Mouse (Mus musculus) forebrain, embryonic 11.5 days (tissue): ENCODE data around the gene Gm13277. TPM values are rescaled to one million over a fixed set of nuclear protein-coding genes. Genes with fewer than 3 reads are reported as not detected.
"Not testable (repeated sequence)": the region's sequence is repeated elsewhere in the genome, so short reads cannot be mapped to it uniquely, and the experiment has no call there.

Source experiments
- ATAC-seq: fragments of 200-750 bp; cut with Nextera tagmentation; replicated peaks from 2 replicates; pipeline ENCODE4 v1.8.0; 2017; ENCODE audit warnings: moderate TSS enrichment; ENCODE audit not compliant: low FRiP score
- DNase-seq: peaks from one replicate; pipeline ENCODE4 v3.0.0-alpha.2; 2017; ENCODE audit warnings: low spot score
- H3K27ac ChIP-seq: fragments of 300-500 bp; sonication (generic); 2 replicates; pipeline ENCODE4 v1.5.1; 2014; ENCODE audit warnings: low read depth, low read length
- H3K27me3 ChIP-seq: fragments of 300-500 bp; sonication (generic); 2 replicates; pipeline ENCODE4 v1.6.1; 2014; ENCODE audit warnings: mild to moderate bottlenecking, low read length, mixed read lengths; ENCODE audit not compliant: control insufficient read depth, insufficient read depth
- H3K36me3 ChIP-seq: fragments of 300-500 bp; sonication (generic); 2 replicates; pipeline ENCODE4 v1.6.1; 2014; ENCODE audit warnings: mild to moderate bottlenecking, low read length, moderate library complexity, mixed read lengths; ENCODE audit not compliant: control insufficient read depth, insufficient read depth
- H3K4me1 ChIP-seq: fragments of 300-500 bp; sonication (generic); replicated peaks from 2 replicates; pipeline ENCODE4 v1.6.1; 2014; ENCODE audit warnings: low read length, mixed read lengths; ENCODE audit not compliant: control insufficient read depth, insufficient read depth
- H3K4me2 ChIP-seq: fragments of 300-500 bp; sonication (generic); 2 replicates; pipeline ENCODE4 v1.6.1; 2014; ENCODE audit warnings: low read depth, mild to moderate bottlenecking, low read length, moderate library complexity, mixed read lengths; ENCODE audit not compliant: severe bottlenecking
- H3K4me3 ChIP-seq: fragments of 300-500 bp; sonication (generic); 2 replicates; pipeline ENCODE4 v1.5.1; 2014; ENCODE audit warnings: low read depth, low read length
- H3K9ac ChIP-seq: fragments of 300-500 bp; sonication (generic); 2 replicates; pipeline ENCODE4 v1.6.1; 2014; ENCODE audit warnings: low read length
- H3K9me3 ChIP-seq: fragments of 300-500 bp; sonication (generic); 2 replicates; pipeline ENCODE4 v1.6.1; 2016; ENCODE audit warnings: low read length, mixed read lengths; ENCODE audit not compliant: control insufficient read depth
- WGBS: fragments of 180-500 bp; shearing (Covaris S2); extraction: QIAGEN DNeasy Blood & Tissue Kit; methylation state at CpG from one replicate; pipeline ENCODE4 v1.1.7; 2014; 5-methylcytosine and 5-hydroxymethylcytosine counted together
- polyA plus RNA-seq: library from polyadenylated mRNA; unstranded; fragments of >200 nt; fragmentation: Nextera tagmentation; extraction: Ambion mirVana; gene quantifications from 2 replicates; pipeline ENCODE4 v1.2.1, GENCODE M21; 2014

Gm13277 gene
- polyA plus RNA-seq, 1 experiment from 2014 or later: not detected

DNA sequence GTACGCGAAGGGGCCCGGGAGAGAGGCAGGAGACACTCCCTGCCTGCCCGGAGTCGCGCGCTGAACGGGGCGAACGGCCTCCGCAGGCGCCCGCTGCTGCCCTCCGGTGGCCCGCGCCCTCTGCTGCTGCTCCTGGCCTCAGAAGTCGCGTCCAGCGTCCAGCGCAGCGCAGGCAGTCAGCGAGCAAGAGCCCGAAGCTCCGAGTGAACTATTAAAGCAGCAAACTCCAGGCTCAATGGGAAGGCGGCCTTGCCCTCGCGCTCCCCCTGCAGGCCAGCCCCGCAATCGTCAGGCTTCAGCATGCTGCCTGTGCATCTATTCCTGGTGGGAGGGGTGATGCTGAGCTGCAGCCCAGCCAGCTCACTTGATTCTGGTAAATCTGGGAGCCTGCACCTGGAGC, 11.8 kb upstream of the Gm13277 start, which contains the start of gene Gm13289:
Gm13289 (plus strand) TSS at position 301 of the 400 bp plus-strand sequence.
- not testable (repeated sequence) for H3K36me3 ChIP-seq, H3K4me2 ChIP-seq, H3K4me3 ChIP-seq, H3K9me3 ChIP-seq, H3K9ac ChIP-seq, ATAC-seq, H3K27me3 ChIP-seq, DNase-seq, H3K4me1 ChIP-seq, H3K27ac ChIP-seq
- WGBS: no CpG with 5 or more reads among the region's 29 CpGs

DNA sequence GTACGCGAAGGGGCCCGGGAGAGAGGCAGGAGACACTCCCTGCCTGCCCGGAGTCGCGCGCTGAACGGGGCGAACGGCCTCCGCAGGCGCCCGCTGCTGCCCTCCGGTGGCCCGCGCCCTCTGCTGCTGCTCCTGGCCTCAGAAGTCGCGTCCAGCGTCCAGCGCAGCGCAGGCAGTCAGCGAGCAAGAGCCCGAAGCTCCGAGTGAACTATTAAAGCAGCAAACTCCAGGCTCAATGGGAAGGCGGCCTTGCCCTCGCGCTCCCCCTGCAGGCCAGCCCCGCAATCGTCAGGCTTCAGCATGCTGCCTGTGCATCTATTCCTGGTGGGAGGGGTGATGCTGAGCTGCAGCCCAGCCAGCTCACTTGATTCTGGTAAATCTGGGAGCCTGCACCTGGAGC, 8.9 kb upstream of the Gm13277 start, which contains the start of gene Gm13272:
Gm13272 (plus strand) TSS at position 301 of the 400 bp plus-strand sequence.
- not testable (repeated sequence) for H3K4me1 ChIP-seq, H3K27me3 ChIP-seq, H3K9ac ChIP-seq, H3K27ac ChIP-seq, H3K36me3 ChIP-seq, H3K4me3 ChIP-seq, H3K4me2 ChIP-seq, H3K9me3 ChIP-seq, DNase-seq, ATAC-seq
- no CpG with 5 or more reads among the region's 29 CpGs for WGBS

- WGBS: 48% methylated on average over 12 of the region's 18 CpGs
- not testable (repeated sequence) for H3K4me1 ChIP-seq, H3K4me3 ChIP-seq, H3K27ac ChIP-seq, ATAC-seq, DNase-seq, H3K27me3 ChIP-seq, H3K4me2 ChIP-seq, H3K36me3 ChIP-seq, H3K9ac ChIP-seq, H3K9me3 ChIP-seq
These were observed 8.1 kb upstream of the Gm13277 start for GRCm38 (mm10) chr4:88780320-88780719.

DNA sequence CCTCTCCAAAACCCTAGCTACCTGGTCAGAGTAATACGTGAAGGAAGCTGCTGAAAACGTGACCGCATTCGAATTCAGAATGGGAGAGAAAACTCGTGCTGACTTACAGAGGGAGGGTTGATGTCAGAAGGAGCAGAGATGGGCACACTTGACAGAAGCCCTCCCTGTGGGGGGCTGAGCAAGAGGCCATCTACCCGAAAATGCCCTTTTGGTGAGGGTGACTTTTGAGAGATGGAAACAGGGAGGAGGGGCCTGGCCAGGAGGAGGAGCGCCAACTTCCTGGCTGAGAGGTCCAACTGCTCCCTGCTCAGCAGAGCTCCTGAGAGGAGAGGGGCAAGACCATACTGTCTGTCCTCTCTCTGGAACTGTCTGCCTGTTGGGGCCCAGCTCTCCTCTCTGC, 6.6 kb upstream of the Gm13277 start, which contains the start of gene Ifnz:
Ifnz (plus strand) TSS at position 301 of the 400 bp plus-strand sequence.
- not testable (repeated sequence) for H3K27me3 ChIP-seq, H3K9me3 ChIP-seq, H3K4me2 ChIP-seq, H3K4me3 ChIP-seq, H3K27ac ChIP-seq, DNase-seq, H3K36me3 ChIP-seq, ATAC-seq, H3K9ac ChIP-seq, H3K4me1 ChIP-seq
- 29% methylated on average over 4 of the region's 7 CpGs for WGBS

DNA sequence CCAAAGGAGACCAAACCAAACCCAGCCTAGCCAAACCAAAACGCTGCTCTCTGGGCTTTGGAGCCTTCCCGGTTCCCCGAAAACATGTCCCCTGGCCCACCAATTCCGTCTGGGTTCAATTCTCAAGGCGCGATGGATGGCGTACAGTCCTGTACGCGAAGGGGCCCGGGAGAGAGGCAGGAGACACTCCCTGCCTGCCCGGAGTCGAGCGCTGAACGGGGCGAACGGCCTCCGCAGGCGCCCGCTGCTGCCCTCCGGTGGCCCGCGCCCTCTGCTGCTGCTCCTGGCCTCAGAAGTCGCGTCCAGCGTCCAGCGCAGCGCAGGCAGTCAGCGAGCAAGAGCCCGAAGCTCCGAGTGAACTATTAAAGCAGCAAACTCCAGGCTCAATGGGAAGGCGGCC, 6.1 kb upstream of the Gm13277 start:
- WGBS: 0% methylated on average over 12 of the region's 31 CpGs
- not testable (repeated sequence) for ATAC-seq, H3K9me3 ChIP-seq

GRCm38 (mm10) chr4:88785409-88785808, 3.0 kb upstream of the Gm13277 start, which contains the start of gene Gm13276:
Gm13276 (plus strand) TSS chr4:88785709.
- not testable (repeated sequence) for H3K27ac ChIP-seq, ATAC-seq, H3K4me2 ChIP-seq, H3K9me3 ChIP-seq, H3K9ac ChIP-seq, DNase-seq, H3K36me3 ChIP-seq, H3K27me3 ChIP-seq, H3K4me1 ChIP-seq, H3K4me3 ChIP-seq
- WGBS: no CpG with 5 or more reads among the region's 27 CpGs

More for the DNA sequence above, 6.1 kb upstream of the Gm13277 start:
- not testable (repeated sequence) for H3K27me3 ChIP-seq, H3K36me3 ChIP-seq, H3K9ac ChIP-seq, H3K4me2 ChIP-seq, H3K27ac ChIP-seq, H3K4me1 ChIP-seq, H3K4me3 ChIP-seq, DNase-seq

DNA sequence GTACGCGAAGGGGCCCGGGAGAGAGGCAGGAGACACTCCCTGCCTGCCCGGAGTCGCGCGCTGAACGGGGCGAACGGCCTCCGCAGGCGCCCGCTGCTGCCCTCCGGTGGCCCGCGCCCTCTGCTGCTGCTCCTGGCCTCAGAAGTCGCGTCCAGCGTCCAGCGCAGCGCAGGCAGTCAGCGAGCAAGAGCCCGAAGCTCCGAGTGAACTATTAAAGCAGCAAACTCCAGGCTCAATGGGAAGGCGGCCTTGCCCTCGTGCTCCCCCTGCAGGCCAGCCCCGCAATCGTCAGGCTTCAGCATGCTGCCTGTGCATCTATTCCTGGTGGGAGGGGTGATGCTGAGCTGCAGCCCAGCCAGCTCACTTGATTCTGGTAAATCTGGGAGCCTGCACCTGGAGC, 2.8 kb downstream of the Gm13277 start, which contains the start of gene Gm13278:
Gm13278 (plus strand) TSS at position 301 of the 400 bp plus-strand sequence.
- not testable (repeated sequence) for H3K9ac ChIP-seq, H3K9me3 ChIP-seq, H3K27me3 ChIP-seq, H3K4me2 ChIP-seq, H3K4me1 ChIP-seq, DNase-seq, H3K27ac ChIP-seq, H3K36me3 ChIP-seq, H3K4me3 ChIP-seq, ATAC-seq
- no CpG with 5 or more reads among the region's 28 CpGs for WGBS

DNA sequence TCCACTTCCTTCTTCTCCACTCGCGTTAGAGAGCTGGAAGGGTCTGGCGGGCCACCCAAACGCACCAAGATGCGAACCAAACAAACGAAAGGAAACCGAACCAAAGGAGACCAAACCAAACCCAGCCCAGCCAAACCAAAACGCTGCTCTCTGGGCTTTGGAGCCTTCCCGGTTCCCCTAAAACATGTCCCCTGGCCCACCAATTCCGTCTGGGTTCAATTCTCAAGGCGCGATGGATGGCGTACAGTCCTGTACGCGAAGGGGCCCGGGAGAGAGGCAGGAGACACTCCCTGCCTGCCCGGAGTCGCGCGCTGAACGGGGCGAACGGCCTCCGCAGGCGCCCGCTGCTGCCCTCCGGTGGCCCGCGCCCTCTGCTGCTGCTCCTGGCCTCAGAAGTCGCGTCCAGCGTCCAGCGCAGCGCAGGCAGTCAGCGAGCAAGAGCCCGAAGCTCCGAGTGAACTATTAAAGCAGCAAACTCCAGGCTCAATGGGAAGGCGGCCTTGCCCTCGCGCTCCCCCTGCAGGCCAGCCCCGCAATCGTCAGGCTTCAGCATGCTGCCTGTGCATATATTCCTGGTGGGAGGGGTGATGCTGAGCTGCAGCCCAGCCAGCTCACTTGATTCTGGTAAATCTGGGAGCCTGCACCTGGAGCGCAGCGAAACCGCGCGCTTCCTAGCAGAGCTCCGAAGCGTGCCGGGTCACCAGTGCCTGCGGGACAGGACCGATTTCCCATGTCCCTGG, 5.7 kb downstream of the Gm13277 start, which contains the start of gene Gm13275:
Gm13275 (plus strand) TSS at position 552 of the 740 bp plus-strand sequence.
- H3K36me3 ChIP-seq, H3K4me2 ChIP-seq, ATAC-seq, DNase-seq, H3K4me3 ChIP-seq, H3K4me1 ChIP-seq, H3K9me3 ChIP-seq, H3K27me3 ChIP-seq, H3K9ac ChIP-seq, H3K27ac ChIP-seq: not testable (repeated sequence)
- WGBS: 0% methylated on average over 7 of the region's 52 CpGs
